Mouse (Mus musculus): ENCODE measurements at regions not wholly inside any gene's neighbourhood (a gene's known extent, or its start where the extent isn't known, plus 50 kb on each side); places are given as distances from the start of the nearest gene placed in this dataset.
A peak's percentile ranks its signal among the peaks of the same experiment; 100 is the strongest.

GRCm38 (mm10) chr8:25373276-25373675 lies 549.1 kb upstream of the Adam5 start:
- H3K4me2 ChIP-seq (ENCODE audit: low read depth): no peak overlapping the region
- no peaks in the 10 kb centered on the region for H3K9me3 ChIP-seq (ENCODE audit: low read length)
- H3K4me1 ChIP-seq (ENCODE audit: insufficient read depth): peaks cover 6% of the 10 kb centered on the region
- TF ChIP-seq CTCF (IDR thresholded peaks at IDR 0.05; ENCODE audit: low read depth): no peak
- no peak for ATAC-seq
- no peak overlapping the region for H3K27ac ChIP-seq (ENCODE audit: low read depth, low read length)
- H3K4me3 ChIP-seq (ENCODE audit: low read depth, low read length): no peak overlapping the region
- no peaks in the 10 kb centered on the region for H3K36me3 ChIP-seq (ENCODE audit: insufficient read depth)
- DNase-seq: no peak
- no peak overlapping the region for H3K9ac ChIP-seq
- 48% methylated on average over 8 of the region's 8 CpGs for WGBS
- H3K27me3 ChIP-seq (ENCODE audit: insufficient read depth, low read length): no peaks in the 10 kb centered on the region

DNA sequence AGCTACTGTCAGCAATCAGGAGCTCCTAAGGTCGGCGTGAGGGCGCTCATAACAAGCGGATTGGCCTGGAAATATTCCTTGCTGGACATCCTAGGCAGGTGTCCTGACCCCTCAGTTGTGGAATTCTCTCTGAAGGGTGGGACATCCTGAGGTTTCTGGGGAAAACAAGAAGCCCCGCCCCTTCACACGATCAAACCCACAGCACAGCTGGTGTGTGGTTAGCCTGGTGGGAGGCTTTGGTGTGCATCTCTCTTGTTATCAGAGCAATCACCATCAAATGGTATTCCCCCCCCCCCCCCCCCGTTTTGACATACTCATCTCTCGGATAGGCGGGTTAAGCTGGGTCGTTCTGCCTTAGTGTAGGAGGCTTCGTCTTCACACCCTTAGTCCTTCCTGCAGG lies 546.8 kb upstream of the Adam5 start:
- ATAC-seq: no peak
- TF ChIP-seq CTCF (IDR thresholded peaks at IDR 0.05; ENCODE audit: low read depth): no peak
- WGBS: 51% methylated on average over 11 of the region's 11 CpGs
- no peak overlapping the region for H3K9ac ChIP-seq
- H3K27me3 ChIP-seq (ENCODE audit: insufficient read depth, low read length): no peaks in the 10 kb centered on the region
- no peak for DNase-seq
- no peaks in the 10 kb centered on the region for H3K9me3 ChIP-seq (ENCODE audit: low read length)
- no peak overlapping the region for H3K4me2 ChIP-seq (ENCODE audit: low read depth)
- H3K4me3 ChIP-seq (ENCODE audit: low read depth, low read length): no peak overlapping the region
- no peaks in the 10 kb centered on the region for H3K36me3 ChIP-seq (ENCODE audit: insufficient read depth)
- no peak overlapping the region for H3K27ac ChIP-seq (ENCODE audit: low read depth, low read length)
- H3K4me1 ChIP-seq (ENCODE audit: insufficient read depth): peaks cover 13% of the 10 kb centered on the region

DNA sequence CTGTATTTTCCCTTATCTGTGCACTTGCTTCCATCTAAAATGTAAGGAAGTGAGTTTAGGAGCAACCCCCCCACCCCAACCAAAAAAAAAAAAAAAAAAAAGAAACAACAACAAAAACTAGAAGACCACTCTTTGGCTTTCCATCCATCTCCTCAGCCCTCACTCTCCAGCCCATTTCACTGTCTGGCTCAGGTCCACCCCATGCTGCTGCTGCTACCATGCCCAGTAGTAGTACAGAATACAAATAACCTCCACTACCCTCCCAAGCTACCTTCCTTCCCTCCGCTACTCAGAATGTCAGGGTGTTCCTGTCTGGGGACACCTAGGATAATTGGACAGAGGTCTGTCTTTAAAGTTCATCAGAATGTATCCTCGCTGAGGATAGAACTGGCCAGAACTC lies 545.2 kb upstream of the Adam5 start:
- peaks cover 13% of the 10 kb centered on the region for H3K4me1 ChIP-seq (ENCODE audit: insufficient read depth)
- H3K4me2 ChIP-seq (ENCODE audit: low read depth): no peak overlapping the region
- no peaks in the 10 kb centered on the region for H3K27me3 ChIP-seq (ENCODE audit: insufficient read depth, low read length)
- H3K9ac ChIP-seq: no peak overlapping the region
- no peaks in the 10 kb centered on the region for H3K36me3 ChIP-seq (ENCODE audit: insufficient read depth)
- no peaks in the 10 kb centered on the region for H3K9me3 ChIP-seq (ENCODE audit: low read length)
- H3K27ac ChIP-seq (ENCODE audit: low read depth, low read length): no peak overlapping the region
- TF ChIP-seq CTCF (IDR thresholded peaks at IDR 0.05; ENCODE audit: low read depth): no peak
- 76% methylated on average over 2 of the region's 2 CpGs for WGBS
- no peak overlapping the region for H3K4me3 ChIP-seq (ENCODE audit: low read depth, low read length)
- no peak for DNase-seq
- ATAC-seq: no peak

DNA sequence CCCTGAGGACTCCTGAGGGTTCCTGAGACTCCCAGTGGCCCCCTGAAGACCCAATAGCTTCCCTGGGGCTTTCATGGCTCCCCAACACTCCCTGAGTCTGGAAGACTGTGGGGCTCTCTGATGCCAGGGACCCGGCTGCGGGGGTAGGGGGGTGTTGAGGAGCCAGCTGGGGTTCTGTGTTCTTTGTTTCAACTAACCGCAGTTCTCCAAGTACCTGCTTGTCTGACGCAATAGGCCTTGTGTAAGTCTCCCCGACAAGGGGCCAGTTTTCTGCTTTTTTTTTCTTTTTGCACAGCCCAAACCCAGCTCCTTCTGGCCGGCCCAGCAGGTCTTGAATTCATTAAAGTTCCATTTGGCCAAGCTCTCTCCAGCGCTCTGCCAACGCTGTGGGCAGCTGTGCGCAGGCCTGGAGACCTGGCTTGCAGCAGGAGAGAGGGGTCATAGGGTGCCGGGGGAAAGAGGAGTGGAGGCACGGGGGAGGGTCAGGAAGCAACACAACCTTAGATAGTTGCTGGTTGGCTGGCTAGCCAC lies 544.5 kb upstream of the Adam5 start:
- ATAC-seq (peak; percentile 76), DNase-seq (peak; percentile 58)
- peak overlapping the region; percentile 40; the same call in 1 of the 2 replicates for H3K27ac ChIP-seq (ENCODE audit: low read depth, low read length)
- no peak overlapping the region for H3K9ac ChIP-seq
- H3K4me1 ChIP-seq (ENCODE audit: insufficient read depth): peaks cover 13% of the 10 kb centered on the region
- WGBS: 6% methylated on average over 11 of the region's 11 CpGs
- peak overlapping the region; percentile 29; the same call in 1 of the 2 replicates for H3K4me2 ChIP-seq (ENCODE audit: low read depth)
- no peaks in the 10 kb centered on the region for H3K9me3 ChIP-seq (ENCODE audit: low read length)
- no peaks in the 10 kb centered on the region for H3K27me3 ChIP-seq (ENCODE audit: insufficient read depth, low read length)
- TF ChIP-seq CTCF (IDR thresholded peaks at IDR 0.05; ENCODE audit: low read depth): no peak
- H3K4me3 ChIP-seq (ENCODE audit: low read depth, low read length): no peak overlapping the region
- no peaks in the 10 kb centered on the region for H3K36me3 ChIP-seq (ENCODE audit: insufficient read depth)

DNA sequence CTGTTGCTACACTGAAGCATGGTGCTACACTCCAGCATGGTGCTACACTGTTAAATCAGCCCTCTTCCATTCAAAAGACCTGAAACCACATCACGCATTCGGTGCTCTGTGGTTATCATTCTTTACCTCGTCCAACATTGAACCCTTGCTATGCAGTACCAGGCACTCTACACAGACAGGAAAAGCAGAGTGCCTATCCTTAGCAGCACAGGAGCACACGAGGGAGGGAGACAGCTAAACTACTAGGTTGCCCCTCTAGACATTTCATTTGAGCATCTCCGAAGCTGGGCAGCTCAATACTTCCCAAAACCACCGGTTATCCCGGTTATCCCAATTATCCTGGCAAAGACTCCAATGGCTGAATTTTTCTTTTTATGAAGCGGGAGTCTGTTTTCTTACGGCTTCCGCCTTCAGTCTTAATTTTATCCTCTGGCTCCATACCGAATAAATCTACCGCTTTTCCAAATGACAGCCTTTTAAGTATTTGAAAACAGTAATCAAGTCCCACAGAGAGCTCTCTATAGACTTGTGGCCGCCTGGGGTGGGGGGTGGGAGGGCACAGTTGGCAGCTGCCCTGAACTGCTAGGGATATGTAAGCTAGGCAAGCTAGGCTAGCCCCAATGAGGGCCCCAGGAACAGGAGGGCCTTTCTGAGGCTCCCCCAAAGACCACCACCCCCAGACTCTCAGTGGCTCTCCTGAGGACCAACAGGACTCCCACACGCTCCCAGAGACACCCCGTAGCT lies 543.8 kb upstream of the Adam5 start:
- DNase-seq (peak; percentile 45), ATAC-seq (peak; percentile 68)
- peak overlapping the region; percentile 40 for H3K27ac ChIP-seq (ENCODE audit: low read depth, low read length)
- H3K9me3 ChIP-seq (ENCODE audit: low read length): no peaks in the 10 kb centered on the region
- H3K4me1 ChIP-seq (ENCODE audit: insufficient read depth): peaks cover 13% of the 10 kb centered on the region
- H3K36me3 ChIP-seq (ENCODE audit: insufficient read depth): no peaks in the 10 kb centered on the region
- TF ChIP-seq CTCF (IDR thresholded peaks at IDR 0.05; ENCODE audit: low read depth): no peak
- H3K4me3 ChIP-seq (ENCODE audit: low read depth, low read length): 0 out of 2 replicates have a peak overlapping the region, but pooled peaks have one; percentile 1
- peak overlapping the region; percentile 29; the same call in 1 of the 2 replicates for H3K4me2 ChIP-seq (ENCODE audit: low read depth)
- H3K9ac ChIP-seq: no peak overlapping the region
- WGBS: 12% methylated on average over 15 of the region's 15 CpGs
- no peaks in the 10 kb centered on the region for H3K27me3 ChIP-seq (ENCODE audit: insufficient read depth, low read length)

- Histone ChIP-seq H3K4me2 (ENCODE audit: low read depth) (no peak overlapping the region), H3K36me3 (ENCODE audit: insufficient read depth) (no peaks in the 10 kb centered on the region), H3K4me1 (ENCODE audit: insufficient read depth) (peaks cover 13% of the 10 kb centered on the region), H3K9ac (no peak overlapping the region), H3K27me3 (ENCODE audit: insufficient read depth, low read length) (no peaks in the 10 kb centered on the region), H3K27ac (ENCODE audit: low read depth, low read length) (no peak overlapping the region), H3K4me3 (ENCODE audit: low read depth, low read length) (no peak overlapping the region), H3K9me3 (ENCODE audit: low read length) (no peaks in the 10 kb centered on the region)
- WGBS: 27% methylated on average over 3 of the region's 3 CpGs
- DNase-seq (no peak), ATAC-seq (no peak)
- TF ChIP-seq CTCF (IDR thresholded peaks at IDR 0.05; ENCODE audit: low read depth): no peak
Measured at GRCm38 (mm10) chr8:25366181-25366580, 542.0 kb upstream of the Adam5 start.

DNA sequence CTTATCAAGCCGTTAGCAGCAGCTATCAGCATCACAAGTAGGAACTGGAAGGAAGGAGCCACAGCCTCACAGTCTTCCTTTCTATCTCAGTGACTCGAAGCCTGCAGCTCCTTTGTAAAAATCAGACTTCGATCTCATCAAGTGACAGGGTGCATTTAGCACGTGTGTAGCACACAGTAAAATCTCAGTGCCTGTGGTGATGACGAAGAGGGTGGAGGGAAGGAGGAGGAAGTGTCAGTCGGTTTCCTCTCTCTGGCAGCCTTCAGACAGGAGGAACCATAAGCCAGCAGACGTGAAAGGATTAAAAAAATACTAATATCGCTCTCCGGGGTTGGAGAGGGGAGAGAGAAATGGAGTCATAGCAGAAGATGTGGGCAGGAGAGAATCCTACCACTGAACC lies 538.5 kb upstream of the Adam5 start:
- no peak for DNase-seq
- no peak overlapping the region for H3K4me3 ChIP-seq (ENCODE audit: low read depth, low read length)

More for the DNA sequence above, 538.5 kb upstream of the Adam5 start:
- 55% methylated on average over 9 of the region's 9 CpGs for WGBS
- TF ChIP-seq CTCF (IDR thresholded peaks at IDR 0.05; ENCODE audit: low read depth): no peak
- ATAC-seq: peak; percentile 40; the same call in 1 of the 2 replicates
- Histone ChIP-seq H3K9ac (no peak overlapping the region), H3K4me1 (ENCODE audit: insufficient read depth) (0 out of 2 replicates have a peak, but pooled peaks cover under 1% of the 10 kb centered on the region), H3K36me3 (ENCODE audit: insufficient read depth) (no peaks in the 10 kb centered on the region), H3K9me3 (ENCODE audit: low read length) (no peaks in the 10 kb centered on the region), H3K27ac (ENCODE audit: low read depth, low read length) (no peak overlapping the region), H3K4me2 (ENCODE audit: low read depth) (no peak overlapping the region), H3K27me3 (ENCODE audit: insufficient read depth, low read length) (no peaks in the 10 kb centered on the region)

Data from forebrain, postnatal 0 days (tissue).